Mouse (Mus musculus): ENCODE results near the gene Olfr965.
"Not testable (repeated sequence)": the region's sequence is repeated elsewhere in the genome, so short reads cannot be mapped to it uniquely, and the experiment has no call there.

Olfr965 gene

GRCm38 (mm10) chr9:39711053-39711452, at the start of gene Olfr965:
Olfr965 (plus strand) TSS chr9:39711353.
- no peak for DNase-seq (ENCODE audit: low read depth)

- DNase-seq (ENCODE audit: low read depth), result no peak
These were observed 44.2 kb upstream of the Olfr965 start, which contains the start of gene Olfr963 for GRCm38 (mm10) chr9:39666905-39667304. Olfr963 (plus strand) TSS chr9:39667205.

GRCm38 (mm10) chr9:39669723-39670122, 41.4 kb upstream of the Olfr965 start:
- DNase-seq (ENCODE audit: low read depth), result no peak

- DNase-seq (ENCODE audit: low read depth), result no peak
These were observed 36.3 kb upstream of the Olfr965 start for GRCm38 (mm10) chr9:39674820-39675219.

GRCm38 (mm10) chr9:39678557-39678956, 32.6 kb upstream of the Olfr965 start:
- no peak for DNase-seq (ENCODE audit: low read depth)

GRCm38 (mm10) chr9:39679280-39679679, 31.9 kb upstream of the Olfr965 start:
- peak; percentile 1 for DNase-seq (ENCODE audit: low read depth)

- not testable (repeated sequence) for DNase-seq (ENCODE audit: low read depth)
These were observed 10.0 kb upstream of the Olfr965 start for GRCm38 (mm10) chr9:39701123-39701522.

GRCm38 (mm10) chr9:39707017-39707416, 4.1 kb upstream of the Olfr965 start, which contains the start of gene Olfr149:
Olfr149 (minus strand) TSS chr9:39707117.
- DNase-seq (ENCODE audit: low read depth), result no peak

- peak; percentile 1 for DNase-seq (ENCODE audit: low read depth)
These were observed 2.2 kb upstream of the Olfr965 start for GRCm38 (mm10) chr9:39708958-39709357.

- no peak for DNase-seq (ENCODE audit: low read depth)
These were observed 19.5 kb downstream of the Olfr965 start, which contains the start of gene Olfr150 for GRCm38 (mm10) chr9:39730678-39731077. Olfr150 (plus strand) TSS chr9:39730978.

GRCm38 (mm10) chr9:39740741-39741140, 29.6 kb downstream of the Olfr965 start:
- no peak for DNase-seq (ENCODE audit: low read depth)

- DNase-seq (ENCODE audit: low read depth), result no peak
These were observed 34.8 kb downstream of the Olfr965 start, which contains the start of gene Olfr967 for GRCm38 (mm10) chr9:39745949-39746348. Olfr967 (plus strand) TSS chr9:39746249.

- DNase-seq (ENCODE audit: low read depth), result no peak
These were observed 35.3 kb downstream of the Olfr965 start for GRCm38 (mm10) chr9:39746428-39746827.

Data from NIH3T3 (cell line).